Mouse (Mus musculus): ENCODE data around the gene Usp33. TPM values are rescaled to one million over a fixed set of nuclear protein-coding genes. Genes with fewer than 3 reads are reported as not detected.
A peak's percentile ranks its signal among the peaks of the same experiment; 100 is the strongest.

Gene Usp33
- total RNA-seq, 1 experiment from 2014 or later = 114 TPM

DNA sequence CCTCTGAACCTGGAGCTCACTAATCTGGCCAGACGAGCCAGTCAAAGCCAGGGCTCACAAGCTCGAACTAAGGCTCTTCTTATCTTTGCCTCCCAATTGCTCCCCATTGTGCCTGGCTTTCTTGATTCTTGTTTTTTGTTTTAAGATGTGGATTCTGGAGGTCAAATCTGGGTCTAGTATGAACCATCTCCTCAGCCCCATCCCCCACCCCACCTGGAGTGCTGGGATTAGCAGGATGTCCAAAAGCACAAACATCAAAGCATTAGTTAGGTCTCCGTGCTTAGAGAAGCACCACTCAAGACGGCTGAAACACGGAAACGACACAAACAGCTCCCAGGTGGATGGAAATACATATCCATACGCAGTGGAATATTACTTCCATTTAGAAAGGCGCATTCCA is 10.2 kb upstream of the Usp33 start:
- ATAC-seq (ENCODE audit: extremely low read depth, insufficient number of reproducible peaks, low FRiP score, poor library complexity, severe bottlenecking) = no peak

DNA sequence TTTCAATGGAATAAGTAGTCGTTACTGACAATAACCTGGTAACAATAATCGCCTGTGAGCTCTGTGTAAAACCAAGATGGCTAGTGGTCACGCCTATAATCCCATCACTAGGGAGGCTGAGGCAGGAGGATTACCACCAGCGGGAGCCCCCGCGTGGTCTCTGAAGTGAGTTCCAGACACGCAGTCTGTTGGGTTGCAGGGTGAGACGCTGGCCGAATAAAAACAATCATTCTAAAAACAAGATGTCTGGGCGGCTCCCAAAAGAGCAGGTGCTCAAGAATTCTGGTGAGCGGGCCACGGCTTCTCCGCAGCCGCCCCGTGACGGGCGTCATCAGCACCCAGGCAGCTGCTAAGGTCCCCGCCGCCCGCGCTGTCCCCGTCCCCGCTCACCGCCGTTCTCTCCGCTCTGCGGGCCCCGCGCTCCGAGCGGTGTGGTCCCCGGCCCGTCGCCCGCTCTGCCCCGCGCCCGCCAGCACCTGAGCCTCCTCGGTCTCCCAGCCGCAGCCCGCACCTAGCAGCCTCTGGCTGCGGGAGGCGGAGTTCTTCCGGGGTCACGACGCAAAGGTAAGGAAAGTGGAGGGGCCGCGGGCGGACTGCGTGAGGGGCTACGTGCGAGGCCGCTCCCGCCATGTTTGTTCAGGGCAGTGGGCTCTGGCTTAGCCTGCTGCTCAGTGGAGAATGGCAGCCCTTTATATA is 6.3 kb upstream of the Usp33 start, which contains the start of gene Miga1:
Miga1 (minus strand) TSS at position 546 of the 696 bp plus-strand sequence.
- ATAC-seq (ENCODE audit: extremely low read depth, insufficient number of reproducible peaks, low FRiP score, poor library complexity, severe bottlenecking) = peak; percentile 63

DNA sequence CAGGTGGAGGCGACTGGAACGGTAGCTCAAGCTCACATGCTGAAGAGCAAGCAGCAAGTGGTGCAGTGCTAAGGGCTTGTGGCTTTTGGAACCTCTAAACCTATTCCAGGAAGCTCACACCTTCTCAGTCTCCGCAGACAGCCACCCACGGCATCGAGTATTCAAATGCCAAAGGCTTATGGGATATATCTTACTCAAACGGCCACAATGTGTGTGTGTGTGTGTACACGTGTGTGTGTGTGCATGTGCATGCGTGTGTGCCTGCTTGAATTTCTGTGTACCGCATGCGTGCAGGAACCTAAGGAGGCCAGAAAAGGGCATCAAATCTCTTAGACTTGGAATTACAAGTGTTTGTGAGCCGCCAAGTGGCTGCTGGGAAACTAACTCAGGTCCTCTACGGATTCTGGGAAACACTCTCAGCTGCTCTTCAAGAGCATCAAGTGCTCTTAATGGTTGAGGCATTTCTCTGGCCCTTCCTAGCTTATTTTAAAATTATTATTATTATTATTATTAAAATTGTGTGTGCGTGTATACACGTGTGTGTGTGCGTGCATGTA is 3.2 kb upstream of the Usp33 start:
- ATAC-seq (ENCODE audit: extremely low read depth, insufficient number of reproducible peaks, low FRiP score, poor library complexity, severe bottlenecking) = no peak

DNA sequence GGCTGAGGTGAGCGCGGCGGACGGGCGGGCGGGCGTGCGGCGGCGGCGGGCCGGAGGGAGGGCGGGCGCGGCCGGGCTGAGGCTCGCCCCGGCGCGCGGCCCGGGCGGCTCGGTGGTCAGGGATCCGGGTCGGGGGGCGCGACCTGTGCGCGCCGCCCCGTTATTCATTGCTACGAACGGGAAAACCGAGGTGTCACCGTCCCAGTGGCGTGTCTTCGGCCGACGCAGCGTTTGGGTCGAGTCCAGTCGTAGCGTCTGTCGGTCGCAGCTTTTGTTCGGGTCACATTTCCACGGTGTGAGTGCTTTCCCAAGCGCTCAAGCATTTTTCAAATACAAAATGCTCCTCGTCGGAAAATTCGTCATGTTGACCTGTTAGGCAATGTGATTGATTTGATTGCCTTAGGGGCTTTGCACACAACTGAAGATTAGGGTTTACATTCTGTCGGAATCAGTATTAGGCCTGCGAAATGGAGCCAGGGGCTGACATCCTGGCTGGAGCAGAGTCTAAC is 409 bp downstream of the Usp33 start:
- ATAC-seq (ENCODE audit: extremely low read depth, insufficient number of reproducible peaks, low FRiP score, poor library complexity, severe bottlenecking) = no peak

DNA sequence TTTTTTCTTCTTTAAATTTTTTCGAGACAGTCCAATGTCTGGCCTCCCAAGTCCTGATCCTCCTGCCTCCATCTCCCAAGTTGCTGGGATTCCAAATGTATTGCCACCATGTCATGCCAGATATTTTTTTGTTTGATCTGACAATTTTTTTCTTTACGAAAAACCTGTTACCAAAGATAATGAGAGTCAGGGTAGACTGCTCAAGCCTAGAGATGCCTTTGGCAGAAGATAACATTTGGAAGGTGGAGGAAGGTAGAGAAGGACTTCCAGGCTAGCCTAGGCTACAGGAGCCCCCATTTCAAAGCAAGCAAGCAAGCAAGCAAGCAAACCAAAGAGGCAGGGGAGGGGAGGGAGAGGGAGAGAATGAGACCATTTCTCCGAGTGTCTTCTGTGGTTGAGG is 949 bp downstream of the Usp33 start:
- ATAC-seq (ENCODE audit: extremely low read depth, insufficient number of reproducible peaks, low FRiP score, poor library complexity, severe bottlenecking) = no peak

DNA sequence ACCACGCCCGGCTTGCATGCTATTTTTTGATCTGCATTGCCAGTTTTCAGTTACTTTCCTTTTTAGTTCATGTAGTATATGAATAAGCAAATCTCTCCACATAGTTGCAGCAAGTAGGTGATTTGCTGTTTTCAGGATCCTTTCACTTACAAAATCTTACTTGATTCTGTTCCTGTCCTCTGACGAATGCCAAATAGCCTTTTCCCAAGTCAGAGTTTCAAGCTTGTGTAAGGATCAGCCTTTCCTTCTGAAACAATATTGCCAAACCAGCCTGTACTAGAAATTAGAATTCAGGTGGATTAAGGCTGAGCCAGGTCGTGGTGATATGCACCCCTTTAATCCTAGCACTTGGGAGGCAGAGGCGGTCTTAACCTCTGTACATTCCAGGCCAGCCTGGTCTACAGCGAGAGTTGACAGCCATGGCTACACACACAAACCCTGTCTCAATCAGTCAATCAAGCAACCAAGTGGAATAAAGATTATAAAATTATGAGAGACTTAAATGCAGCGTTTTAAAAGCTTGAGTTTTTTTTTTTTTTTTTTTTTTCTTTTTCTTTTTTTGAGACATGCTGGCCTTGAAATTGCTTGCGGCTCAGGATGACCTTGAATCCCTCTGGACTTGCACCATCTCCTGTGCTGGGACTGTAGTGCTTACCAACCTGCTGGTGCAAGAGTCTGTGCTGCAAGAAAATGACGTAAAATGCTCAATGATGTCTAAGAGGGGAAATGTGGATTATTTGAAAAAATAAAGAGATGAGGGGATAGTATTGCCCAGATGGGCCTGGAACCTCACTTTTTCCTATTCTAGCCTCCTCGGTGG is 1.9 kb downstream of the Usp33 start:
- ATAC-seq (ENCODE audit: extremely low read depth, insufficient number of reproducible peaks, low FRiP score, poor library complexity, severe bottlenecking) = no peak

DNA sequence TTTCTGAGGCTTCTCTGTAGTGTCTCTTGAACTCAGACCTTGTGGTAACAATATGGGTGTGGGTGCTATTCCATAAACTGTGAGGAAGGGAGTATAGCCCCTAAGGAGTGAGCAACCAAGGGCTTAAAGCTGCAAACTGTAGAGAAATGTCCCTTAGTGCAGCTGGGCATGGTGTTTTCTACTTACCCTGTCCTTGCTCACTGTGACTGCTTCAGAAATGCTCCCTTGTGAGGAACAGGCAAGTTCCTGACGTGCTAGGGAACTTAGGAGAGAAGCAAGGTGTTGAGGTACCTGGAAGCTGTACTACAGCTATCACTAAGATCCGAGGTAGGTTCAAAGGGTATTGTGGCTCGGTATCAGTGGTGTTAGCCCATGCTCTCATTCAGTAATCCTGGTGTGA is 4.2 kb downstream of the Usp33 start:
- no peak for ATAC-seq (ENCODE audit: extremely low read depth, insufficient number of reproducible peaks, low FRiP score, poor library complexity, severe bottlenecking)

DNA sequence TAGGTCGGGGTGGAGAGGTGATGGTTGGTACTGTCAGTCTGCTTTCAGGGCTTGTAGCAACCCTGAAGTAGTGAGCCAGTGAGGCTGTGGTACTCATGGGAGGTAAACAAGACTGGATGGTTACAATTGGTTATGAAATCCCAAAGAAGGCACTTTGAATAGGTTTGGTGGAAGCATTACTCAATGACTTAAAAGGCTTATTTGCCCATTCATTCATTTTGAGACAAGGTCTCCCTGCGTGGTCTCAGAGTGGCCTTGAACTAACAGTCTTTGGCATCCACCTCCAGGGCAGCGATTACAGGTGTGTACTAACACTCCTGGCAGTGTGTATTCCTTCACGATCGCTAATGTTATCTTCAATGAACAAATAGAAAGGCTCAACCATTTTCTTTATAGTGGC is 4.7 kb downstream of the Usp33 start:
- no peak for ATAC-seq (ENCODE audit: extremely low read depth, insufficient number of reproducible peaks, low FRiP score, poor library complexity, severe bottlenecking)

DNA sequence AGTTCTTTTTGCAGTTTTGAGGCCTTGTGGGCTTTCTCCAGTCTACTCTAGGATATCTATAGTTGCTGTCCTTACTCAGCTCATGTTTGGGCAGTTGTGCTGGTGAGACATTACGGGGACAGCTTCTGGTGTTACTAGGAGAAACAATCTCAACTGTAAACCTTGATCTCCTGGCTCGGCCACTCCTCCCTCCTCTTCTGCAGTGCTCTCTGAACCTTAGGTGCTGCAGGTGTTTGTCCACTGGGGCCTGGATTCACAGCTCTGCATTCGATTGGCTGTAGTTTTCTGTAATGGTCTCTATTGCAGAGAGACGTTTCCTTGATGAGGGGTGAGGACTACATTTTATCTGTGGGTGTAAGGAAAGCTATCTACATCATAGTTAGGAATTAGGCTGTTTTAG is 6.0 kb downstream of the Usp33 start:
- ATAC-seq (ENCODE audit: extremely low read depth, insufficient number of reproducible peaks, low FRiP score, poor library complexity, severe bottlenecking) = no peak

DNA sequence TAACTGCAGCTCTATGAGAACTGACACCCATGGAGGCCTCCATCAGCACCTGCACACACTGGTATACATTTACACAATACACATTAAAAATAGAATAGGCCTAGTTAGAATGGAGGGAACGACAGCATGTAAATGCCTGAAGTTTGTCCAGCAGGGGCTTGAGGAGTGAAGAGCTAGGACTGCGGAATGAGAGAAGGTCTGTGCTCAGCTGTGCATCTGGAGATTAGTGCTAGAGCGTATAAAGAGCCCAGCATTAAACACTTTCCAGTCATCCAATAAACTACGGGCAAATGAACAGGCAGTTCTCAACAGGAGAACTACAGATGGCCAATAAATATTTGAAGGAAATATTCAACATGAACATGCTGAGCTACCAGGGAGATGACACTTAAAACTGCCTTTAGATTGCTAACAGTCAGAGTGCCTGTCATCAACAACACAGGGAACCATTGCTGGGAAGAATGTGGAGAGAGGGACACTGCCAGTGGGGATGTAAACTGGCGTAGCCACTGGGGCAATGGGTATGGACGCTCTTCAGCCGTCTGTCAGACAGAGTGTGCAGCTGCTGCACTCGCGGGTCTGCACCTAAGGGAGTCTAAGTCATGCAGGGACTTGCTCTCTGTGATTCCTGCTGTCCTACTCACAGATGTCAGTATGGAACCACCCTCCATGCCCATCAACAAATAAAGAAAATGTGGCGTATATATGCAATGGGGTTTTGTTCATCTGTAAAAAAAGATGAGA is 7.3 kb downstream of the Usp33 start:
- ATAC-seq (ENCODE audit: extremely low read depth, insufficient number of reproducible peaks, low FRiP score, poor library complexity, severe bottlenecking) = no peak

DNA sequence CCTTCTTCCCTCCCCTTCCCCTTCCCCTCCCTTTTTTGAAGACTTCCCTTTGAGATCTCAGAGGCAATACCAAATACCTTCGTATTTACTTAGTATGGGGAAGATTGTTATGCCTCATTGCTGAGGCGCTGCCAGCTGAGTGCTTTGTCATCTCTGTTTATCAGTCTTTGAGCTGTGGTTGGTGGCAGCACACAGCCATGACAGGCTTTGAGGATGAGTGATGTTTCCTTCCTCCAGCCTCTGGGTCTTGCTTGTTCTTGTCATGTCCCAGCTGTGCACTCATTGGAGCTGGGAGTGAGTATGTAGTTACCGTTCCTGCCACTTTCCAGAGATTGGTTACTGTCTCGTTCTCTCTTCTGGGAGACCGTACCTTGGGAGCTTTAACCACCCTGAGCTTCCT is 9.1 kb downstream of the Usp33 start:
- peak; percentile 47; the same call in 1 of the 2 replicates for ATAC-seq (ENCODE audit: extremely low read depth, insufficient number of reproducible peaks, low FRiP score, poor library complexity, severe bottlenecking)

DNA sequence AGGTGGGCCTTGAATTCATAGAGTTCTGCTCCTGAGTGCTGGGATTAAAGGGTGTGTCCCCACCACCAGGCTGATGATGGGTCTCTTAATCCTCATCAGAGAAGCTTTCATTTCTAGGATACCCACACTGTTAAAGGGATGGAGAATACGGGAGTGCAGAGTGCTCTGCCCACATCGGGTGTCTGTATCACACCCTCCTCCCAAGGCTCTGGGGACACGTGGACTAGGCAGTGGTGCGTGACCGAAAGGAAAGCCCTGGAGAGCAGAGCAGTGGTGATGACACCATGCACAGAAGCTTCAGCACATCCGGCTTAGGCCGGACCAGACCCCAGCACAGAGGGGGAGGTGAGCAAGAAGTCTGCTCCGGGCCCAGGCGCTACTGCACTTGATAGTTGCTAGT is 10.5 kb downstream of the Usp33 start:
- ATAC-seq (ENCODE audit: extremely low read depth, insufficient number of reproducible peaks, low FRiP score, poor library complexity, severe bottlenecking) = no peak

DNA sequence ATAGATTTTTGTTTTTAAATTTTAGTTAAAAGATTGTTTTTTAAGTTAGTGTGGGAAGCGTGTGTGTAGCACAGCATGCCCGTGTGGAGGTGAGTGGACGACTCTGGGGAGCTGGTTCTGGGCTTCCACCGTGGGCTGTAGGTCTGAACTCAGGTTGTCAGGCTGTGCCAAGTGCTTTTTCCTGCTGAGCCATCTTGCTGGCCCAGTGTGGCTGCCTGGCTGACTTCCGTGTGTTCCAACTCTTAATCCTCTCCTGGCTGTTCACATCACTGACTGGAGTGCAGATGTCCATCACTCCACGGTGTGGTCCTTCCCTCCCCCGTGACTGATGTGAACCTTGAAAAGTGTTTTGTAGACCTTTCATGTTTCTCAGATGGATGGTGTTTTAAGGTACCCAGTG is 12.9 kb downstream of the Usp33 start:
- no peak for ATAC-seq (ENCODE audit: extremely low read depth, insufficient number of reproducible peaks, low FRiP score, poor library complexity, severe bottlenecking)

DNA sequence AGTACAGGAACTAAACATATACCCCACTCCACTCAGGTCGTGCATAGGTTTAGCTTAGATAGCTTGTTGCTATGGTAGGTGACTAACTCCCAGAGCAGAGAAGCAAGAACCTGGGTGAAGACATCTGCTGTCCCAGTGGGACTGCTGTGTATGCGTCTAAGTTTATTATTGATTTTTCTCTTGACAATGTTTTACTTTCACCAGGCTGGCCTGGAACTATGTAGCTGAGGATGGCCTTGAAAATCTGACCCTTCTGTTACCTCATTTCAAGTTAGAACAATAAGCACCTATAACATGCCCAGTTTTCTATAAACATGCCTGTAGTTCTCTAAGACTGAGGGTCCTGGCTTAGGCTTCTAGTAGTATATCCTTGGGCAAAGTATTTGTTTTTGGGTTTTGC is 17.9 kb downstream of the Usp33 start:
- ATAC-seq (ENCODE audit: extremely low read depth, insufficient number of reproducible peaks, low FRiP score, poor library complexity, severe bottlenecking) = no peak

DNA sequence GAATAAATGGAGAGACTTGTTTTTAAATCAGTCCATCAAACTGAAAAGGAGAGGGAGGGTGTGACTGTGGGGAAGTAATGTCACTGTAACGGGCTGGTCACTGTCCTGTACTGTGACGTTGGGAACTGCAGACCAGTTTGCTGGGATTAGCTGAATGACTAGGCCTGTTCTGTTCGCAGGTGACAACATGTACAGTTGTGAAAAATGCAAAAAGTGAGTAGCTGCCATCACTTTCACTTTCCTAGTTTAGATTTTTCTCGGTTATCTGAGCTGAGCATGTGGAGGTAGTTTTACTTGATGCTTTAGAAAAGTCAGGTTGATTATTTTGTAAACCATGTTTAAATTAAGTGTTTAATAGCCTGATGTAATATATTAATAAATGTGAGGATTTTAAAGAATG is 29.8 kb downstream of the Usp33 start:
- no peak for ATAC-seq (ENCODE audit: extremely low read depth, insufficient number of reproducible peaks, low FRiP score, poor library complexity, severe bottlenecking)

DNA sequence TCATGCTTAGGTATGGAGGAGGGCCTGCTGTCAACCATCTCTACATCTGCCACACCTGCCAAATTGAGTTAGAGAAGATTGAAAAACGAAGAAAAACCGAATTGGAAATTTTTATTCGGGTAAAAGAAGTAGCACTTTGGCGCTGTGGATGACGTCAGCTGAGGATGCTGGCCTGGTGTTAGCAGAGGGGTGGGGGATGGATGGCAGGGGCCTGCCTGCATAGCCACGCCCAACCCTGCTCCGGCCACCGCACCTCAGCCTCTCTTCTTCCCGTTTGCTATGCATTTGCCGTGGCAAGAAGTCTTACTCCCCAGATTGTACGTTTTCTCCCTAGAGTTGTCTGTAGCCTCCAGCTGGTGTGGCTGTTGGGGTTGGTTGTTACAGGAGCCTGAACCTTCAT is 37.8 kb downstream of the Usp33 start:
- ATAC-seq (ENCODE audit: extremely low read depth, insufficient number of reproducible peaks, low FRiP score, poor library complexity, severe bottlenecking) = no peak

DNA sequence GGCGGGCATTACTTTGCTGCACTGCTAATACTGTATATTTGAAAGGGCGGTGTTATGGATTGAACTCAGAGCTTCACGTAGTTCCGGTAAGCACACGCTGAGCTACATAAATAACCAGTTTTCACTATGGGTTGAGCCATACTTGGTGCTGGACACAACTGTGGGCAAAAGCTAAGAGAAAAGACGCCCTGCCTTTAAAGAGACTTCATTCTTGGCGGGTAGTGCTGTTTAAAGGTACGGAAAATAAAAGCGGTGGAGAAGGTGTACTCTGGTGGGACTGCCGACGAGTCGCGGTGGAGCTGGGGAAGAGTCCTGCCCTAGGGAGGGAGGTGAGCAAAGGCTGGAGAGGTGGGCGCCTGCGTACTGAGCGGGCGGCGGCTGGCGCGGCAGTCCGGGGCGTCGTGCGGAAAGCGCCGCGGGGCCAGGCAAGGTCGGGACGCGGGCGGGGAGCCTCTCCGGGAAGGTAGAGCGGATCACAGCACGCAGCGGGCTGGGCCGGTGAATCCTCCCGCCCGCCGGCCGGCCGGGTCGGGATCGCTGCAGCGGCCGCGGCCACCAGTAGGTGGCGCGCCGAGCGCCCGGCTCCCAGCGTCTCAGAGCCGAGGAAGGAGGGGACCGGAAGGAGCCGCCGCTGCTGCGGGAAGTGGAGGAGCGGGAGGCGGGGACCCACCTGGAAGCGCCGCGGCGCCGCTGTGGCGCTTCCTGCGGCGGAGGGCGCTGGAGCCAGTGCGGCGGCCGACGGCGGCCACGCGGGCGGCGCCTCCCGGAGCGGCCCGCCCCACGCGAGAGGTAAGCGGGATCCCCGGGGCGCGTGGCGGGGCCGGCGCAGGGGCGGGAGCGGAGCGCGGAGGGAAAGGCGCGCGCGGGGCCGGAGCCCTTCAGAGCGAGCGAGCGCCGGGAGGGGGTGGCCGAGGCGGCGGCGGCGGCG is 49.3 kb downstream of the Usp33 start, which contains the start of gene Zzz3:
Zzz3 (plus strand) TSS at position 124 of the 928 bp plus-strand sequence.
- peak; percentile 85 for ATAC-seq (ENCODE audit: extremely low read depth, insufficient number of reproducible peaks, low FRiP score, poor library complexity, severe bottlenecking)

DNA sequence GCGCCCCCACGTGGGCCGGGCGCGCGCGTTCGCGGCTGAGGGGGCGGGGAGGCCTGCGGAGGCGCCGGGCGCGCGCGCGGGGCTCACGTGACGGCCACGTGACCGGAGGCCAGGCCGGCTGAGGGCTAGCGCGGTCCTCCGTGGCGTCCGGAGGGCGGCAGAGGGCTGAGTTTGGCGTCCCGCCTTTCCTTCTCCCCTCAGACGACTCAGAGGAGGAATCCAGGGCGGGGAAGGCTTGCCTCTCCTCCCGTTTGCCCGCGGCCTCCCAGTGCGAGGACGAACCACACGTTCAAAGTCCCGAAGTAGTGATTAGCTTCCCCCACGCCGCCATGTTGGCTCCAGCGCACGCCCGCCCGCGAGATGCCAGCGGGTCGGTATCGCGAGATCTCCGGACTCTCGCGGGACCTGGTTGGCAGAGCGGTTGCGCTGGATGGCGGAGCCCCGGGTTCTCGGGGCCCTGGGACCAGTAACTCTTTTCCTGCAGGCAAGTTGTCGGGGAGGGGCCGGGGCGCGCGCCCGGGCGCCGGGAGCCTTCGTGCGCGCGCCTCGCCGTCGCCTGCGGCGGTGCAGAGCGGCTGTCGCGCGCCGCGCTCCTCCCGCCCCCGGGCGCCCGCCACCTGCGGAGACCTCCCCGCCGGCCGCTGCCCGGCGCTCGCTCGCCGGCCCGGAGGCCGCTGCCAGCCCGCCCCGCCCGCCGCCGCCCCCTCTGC is 50.2 kb downstream of the Usp33 start:
- peak; percentile 82 for ATAC-seq (ENCODE audit: extremely low read depth, insufficient number of reproducible peaks, low FRiP score, poor library complexity, severe bottlenecking)

All from neutrophil, adult 5-6 weeks (primary cell).